In the genomic region with DNA sequence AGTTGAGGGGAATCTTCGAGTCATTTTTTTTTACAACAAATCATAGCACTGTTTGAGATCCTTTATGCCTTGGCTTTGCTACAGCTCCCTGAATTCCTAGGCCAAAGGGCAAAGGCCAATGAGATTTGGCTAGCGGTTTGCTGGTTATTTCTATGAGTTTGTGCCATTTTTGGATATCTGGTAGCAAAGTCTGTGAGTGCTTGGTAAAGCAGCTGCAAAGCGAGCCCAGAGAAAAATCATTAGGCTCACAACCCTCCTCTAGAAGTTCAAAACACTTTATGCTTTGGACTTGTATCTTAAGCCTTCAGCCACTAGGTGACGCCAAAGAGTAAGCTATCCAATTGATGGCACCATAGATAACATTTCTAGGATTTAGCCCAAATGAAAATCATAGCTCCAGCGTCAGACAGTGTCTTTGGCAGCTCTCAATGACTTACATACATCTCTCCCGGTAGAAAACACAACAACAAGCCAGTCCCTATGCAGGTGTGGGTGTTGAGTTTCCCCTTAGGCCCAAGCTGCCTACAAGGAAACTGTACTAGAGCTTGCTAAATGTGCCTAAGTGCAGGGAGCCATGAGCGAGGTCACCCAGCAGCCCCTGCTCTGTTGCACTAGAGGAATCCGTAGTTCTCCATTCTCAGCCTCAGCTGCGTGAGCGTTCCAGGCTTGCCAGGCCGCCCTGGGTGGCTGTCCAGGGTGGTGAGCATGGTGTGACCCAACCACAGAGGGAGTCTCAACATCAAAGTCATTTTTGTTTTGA, we compare ENCODE assay signal across 8 mouse cellular contexts.
DNase-seq lines count a peak whose midpoint lies in the region; ATAC-seq lines count a peak whose summit lies in the region.

No protein-coding gene starts in this region.

- H3K27ac ChIP-seq in forebrain, embryonic 11.5 days (ENCODE audit: low read depth, low read length): no peak overlapping the region
- no peak overlapping the region for H3K27ac ChIP-seq in forebrain, embryonic 10.5 days
- H3K27ac ChIP-seq in midbrain, embryonic 16.5 days (ENCODE audit: low read length): no peak overlapping the region

- no peak for DNase-seq in forebrain, embryonic 11.5 days (ENCODE audit: low spot score)
- no peak for DNase-seq in forebrain, embryonic 10.5 days (ENCODE audit: extremely low spot score, low spot score)
- peak; percentile 75 for DNase-seq in A20 (ENCODE audit: low read depth, low spot score)
- peak; percentile 46 for DNase-seq in cerebellum, adult 11-12 months
- peak; percentile 48 for DNase-seq in forelimb bud, embryonic 11.5 days (ENCODE audit: low read depth, low spot score)
- peak; percentile 63 for DNase-seq in layer of hippocampus, adult 9-11 months

- peak; percentile 49 for ATAC-seq in forebrain, embryonic 11.5 days (replicated peaks; ENCODE audit: low FRiP score)
- ATAC-seq in midbrain, embryonic 16.5 days: peak; percentile 61
- no peak for ATAC-seq in erythroid progenitor cell, adult 5-6 weeks (replicated peaks; ENCODE audit: low FRiP score, poor library complexity, severe bottlenecking)

- H3K9me3 ChIP-seq in forebrain, embryonic 11.5 days (ENCODE audit: control insufficient read depth, low read length): no peaks in the 10 kb centered on the region
- H3K9me3 ChIP-seq in forebrain, embryonic 10.5 days: no peaks in the 10 kb centered on the region; the same call in 1 of the 2 replicates
- H3K9me3 ChIP-seq in midbrain, embryonic 16.5 days (replicated peaks; ENCODE audit: control insufficient read depth, low read length, poor library complexity, severe bottlenecking): no peaks in the 10 kb centered on the region

- no peaks in the 10 kb centered on the region for H3K36me3 ChIP-seq in forebrain, embryonic 11.5 days (ENCODE audit: control insufficient read depth, insufficient read depth, low read length)
- H3K36me3 ChIP-seq in forebrain, embryonic 10.5 days (replicated peaks): no peaks in the 10 kb centered on the region
- H3K36me3 ChIP-seq in midbrain, embryonic 16.5 days (ENCODE audit: control insufficient read depth, insufficient read depth, low read length): no peaks in the 10 kb centered on the region

- no peaks in the 10 kb centered on the region for H3K4me1 ChIP-seq in forebrain, embryonic 11.5 days (replicated peaks; ENCODE audit: control insufficient read depth, insufficient read depth, low read length)
- H3K4me1 ChIP-seq in forebrain, embryonic 10.5 days: no peaks in the 10 kb centered on the region
- H3K4me1 ChIP-seq in midbrain, embryonic 16.5 days (ENCODE audit: control insufficient read depth, insufficient read depth, low read length): 0 out of 2 replicates have a peak, but pooled peaks cover 2% of the 10 kb centered on the region

- H3K27me3 ChIP-seq in forebrain, embryonic 11.5 days (ENCODE audit: control insufficient read depth, insufficient read depth, low read length): no peaks in the 10 kb centered on the region
- H3K27me3 ChIP-seq in forebrain, embryonic 10.5 days (ENCODE audit: poor library complexity, severe bottlenecking): no peaks in the 10 kb centered on the region
- no peaks in the 10 kb centered on the region for H3K27me3 ChIP-seq in midbrain, embryonic 16.5 days (ENCODE audit: control insufficient read depth, insufficient read depth, low read depth, low read length)

- H3K9ac ChIP-seq in forebrain, embryonic 11.5 days (ENCODE audit: low read length): no peak overlapping the region
- no peak overlapping the region for H3K9ac ChIP-seq in midbrain, embryonic 16.5 days (ENCODE audit: low read depth, low read length)

- H3K4me2 ChIP-seq in forebrain, embryonic 11.5 days (ENCODE audit: low read depth, low read length, severe bottlenecking): no peak overlapping the region
- no peak overlapping the region for H3K4me2 ChIP-seq in midbrain, embryonic 16.5 days (ENCODE audit: low read length)

- H3K4me3 ChIP-seq in forebrain, embryonic 11.5 days (ENCODE audit: low read depth, low read length): no peak overlapping the region
- H3K4me3 ChIP-seq in forebrain, embryonic 10.5 days: no peak overlapping the region
- no peak overlapping the region for H3K4me3 ChIP-seq in midbrain, embryonic 16.5 days (ENCODE audit: low read depth, low read length)

- WGBS in forebrain, embryonic 11.5 days: 45% methylated on average over 11 of the region's 11 CpGs
- 48% methylated on average over 11 of the region's 11 CpGs for WGBS in forebrain, embryonic 10.5 days
- WGBS in midbrain, embryonic 16.5 days: 31% methylated on average over 11 of the region's 11 CpGs

Comparison
In these comparisons a context has a peak if more than half of its experiments do, and no peak if none do; other contexts are left out.
1. DNase-seq: peak in A20 (single experiment), cerebellum, adult 11-12 months (single experiment), forelimb bud, embryonic 11.5 days (single experiment) and layer of hippocampus, adult 9-11 months (single experiment); none in forebrain, embryonic 11.5 days (single experiment) and forebrain, embryonic 10.5 days (single experiment).